Comparison of ENCODE assay signal across 11 mouse cellular contexts in genomic region chr9:117144057-117144723, GRCm38 (mm10).
A peak's percentile ranks its signal among the peaks of the same experiment; 100 is the strongest.
DNase-seq lines count a peak whose midpoint lies in the region; ATAC-seq lines count a peak whose summit lies in the region.
"Had no signal": no experiment of that assay in that cellular context is flagged by ENCODE, and none has a peak within 500 bp of the region (broad histone marks: within the 10 kb centered on the region; RNA-seq: fewer than 3 reads in every experiment).

No protein-coding gene starts in this region.

- no peak for ATAC-seq in heart, embryonic 12.5 days (ENCODE audit: insufficient number of reproducible peaks, low FRiP score)
- peak; percentile 92 for ATAC-seq in lung, embryonic 15.5 days (ENCODE audit: borderline replicate concordance, extremely low read depth, low FRiP score, low TSS enrichment)
- ATAC-seq in embryonic facial prominence, embryonic 12.5 days (ENCODE audit: insufficient number of reproducible peaks, insufficient read depth, low FRiP score, low TSS enrichment), result no peak
- ATAC-seq in monocyte, adult 5-6 weeks (replicated peaks; ENCODE audit: insufficient number of reproducible peaks, low FRiP score, low TSS enrichment, poor library complexity, severe bottlenecking), result no peak

- H3K27ac ChIP-seq in heart, embryonic 12.5 days (ENCODE audit: poor library complexity, severe bottlenecking), result peak overlapping the region; percentile 34; the same call in 1 of the 2 replicates
- H3K27ac ChIP-seq in lung, embryonic 15.5 days, result peak overlapping the region; percentile 72
- peak overlapping the region; percentile 20; the same call in 1 of the 2 replicates for H3K27ac ChIP-seq in embryonic facial prominence, embryonic 12.5 days
- H3K27ac ChIP-seq: embryonic facial prominence, embryonic 13.5 days; midbrain, embryonic 12.5 days had no signal

- H3K27me3 ChIP-seq in heart, embryonic 12.5 days (replicated peaks), result no peaks in the 10 kb centered on the region
- H3K27me3 ChIP-seq in lung, embryonic 15.5 days, result no peaks in the 10 kb centered on the region
- H3K27me3 ChIP-seq in embryonic facial prominence, embryonic 12.5 days, result no peaks in the 10 kb centered on the region
- H3K27me3 ChIP-seq: embryonic facial prominence, embryonic 13.5 days; midbrain, embryonic 12.5 days had no signal

- DNase-seq in heart, postnatal 36 days, result no peak
- no peak for DNase-seq in lung, postnatal 36 days
- DNase-seq in left cerebral cortex, postnatal 36 days (ENCODE audit: low spot score in 2 of 2), result peak; percentile 11
- no peak for DNase-seq in adrenal gland, adult 2 months
- DNase-seq: adrenal gland, adult 8-10 months had no signal

- WGBS in heart, embryonic 12.5 days, result 60% methylated on average over 7 of the region's 7 CpGs
- WGBS in lung, embryonic 15.5 days, result 46% methylated on average over 7 of the region's 7 CpGs
- 80% methylated on average over 7 of the region's 7 CpGs for WGBS in embryonic facial prominence, embryonic 12.5 days

- intact Hi-C loops in heart, postnatal 36 days (cut with DNase I), result no loop called here
- intact Hi-C loops in left cerebral cortex, postnatal 36 days (cut with DNase I), result no loop called here

- H3K9ac ChIP-seq in heart, embryonic 12.5 days, result no peak overlapping the region
- H3K9ac ChIP-seq in lung, embryonic 15.5 days, result no peak overlapping the region
- H3K9ac ChIP-seq in embryonic facial prominence, embryonic 12.5 days, result no peak overlapping the region
- H3K9ac ChIP-seq: embryonic facial prominence, embryonic 13.5 days; midbrain, embryonic 12.5 days had no signal

- no peak overlapping the region for H3K4me2 ChIP-seq in heart, embryonic 12.5 days
- peak overlapping the region; percentile 21; the same call in 1 of the 2 replicates for H3K4me2 ChIP-seq in lung, embryonic 15.5 days
- no peak overlapping the region for H3K4me2 ChIP-seq in embryonic facial prominence, embryonic 12.5 days (replicated peaks)
- H3K4me2 ChIP-seq: embryonic facial prominence, embryonic 13.5 days; midbrain, embryonic 12.5 days had no signal

- peaks cover 16% of the 10 kb centered on the region for H3K4me1 ChIP-seq in heart, embryonic 12.5 days (replicated peaks)
- peaks cover 11% of the 10 kb centered on the region for H3K4me1 ChIP-seq in lung, embryonic 15.5 days
- H3K4me1 ChIP-seq in embryonic facial prominence, embryonic 12.5 days, result peaks cover 7% of the 10 kb centered on the region

- H3K4me3 ChIP-seq in heart, embryonic 12.5 days, result no peak overlapping the region
- H3K4me3 ChIP-seq in lung, embryonic 15.5 days, result no peak overlapping the region
- no peak overlapping the region for H3K4me3 ChIP-seq in embryonic facial prominence, embryonic 12.5 days
- H3K4me3 ChIP-seq: embryonic facial prominence, embryonic 13.5 days; midbrain, embryonic 12.5 days had no signal

- no peaks in the 10 kb centered on the region for H3K9me3 ChIP-seq in heart, embryonic 12.5 days (replicated peaks)
- no peaks in the 10 kb centered on the region for H3K9me3 ChIP-seq in lung, embryonic 15.5 days
- no peaks in the 10 kb centered on the region for H3K9me3 ChIP-seq in embryonic facial prominence, embryonic 12.5 days
- H3K9me3 ChIP-seq: embryonic facial prominence, embryonic 13.5 days; midbrain, embryonic 12.5 days had no signal

- peaks cover 3% of the 10 kb centered on the region; the same call in 1 of the 2 replicates for H3K36me3 ChIP-seq in heart, embryonic 12.5 days
- H3K36me3 ChIP-seq in lung, embryonic 15.5 days, result 0 out of 2 replicates have a peak, but pooled peaks cover 4% of the 10 kb centered on the region
- H3K36me3 ChIP-seq in embryonic facial prominence, embryonic 12.5 days, result no peaks in the 10 kb centered on the region
- H3K36me3 ChIP-seq: midbrain, embryonic 12.5 days had no signal

Comparison
In these comparisons a context has a peak if more than half of its experiments do, and no peak if none do; other contexts are left out.
1. H3K27ac ChIP-seq: peak in every context shown above with its lines; median percentile 72 in lung, embryonic 15.5 days; 34 in heart, embryonic 12.5 days; 20 in embryonic facial prominence, embryonic 12.5 days.
2. DNase-seq: peak in left cerebral cortex, postnatal 36 days (2 of 2); none in heart, postnatal 36 days (0 of 2), lung, postnatal 36 days (single experiment) and adrenal gland, adult 2 months (single experiment).